Mouse (Mus musculus): Measurements from ENCODE around the gene Csf2. TPM values are rescaled to one million over a fixed set of nuclear protein-coding genes. Genes with fewer than 3 reads are reported as not detected.

Csf2 gene
- polyA plus RNA-seq, 1 experiment from 2014 or later, result not detected

Other genes with a start within 250 kb of the Csf2 start
- gene Slc22a4, start 221.6 kb downstream of the Csf2 start, polyA plus RNA-seq (2014; fragmentation: Nextera tagmentation; extraction: Ambion mirVana), result 1.4 and 1.8 TPM in 2 replicates
- 120 and 127 TPM in 2 replicates for gene Pdlim4, start 180.7 kb downstream of the Csf2 start, polyA plus RNA-seq (2014; fragmentation: Nextera tagmentation; extraction: Ambion mirVana)
- 41.5 and 42.8 TPM in 2 replicates for gene P4ha2, start 149.6 kb downstream of the Csf2 start, polyA plus RNA-seq (2014; fragmentation: Nextera tagmentation; extraction: Ambion mirVana)
- not detected in 2 replicates for gene Il3, start 17.6 kb upstream of the Csf2 start, polyA plus RNA-seq (2014; fragmentation: Nextera tagmentation; extraction: Ambion mirVana)
- 4.4 and 5.4 TPM in 2 replicates for gene Acsl6, start 54.1 kb upstream of the Csf2 start, polyA plus RNA-seq (2014; fragmentation: Nextera tagmentation; extraction: Ambion mirVana)
- gene Meikin, start 121.0 kb upstream of the Csf2 start, polyA plus RNA-seq (2014; fragmentation: Nextera tagmentation; extraction: Ambion mirVana), result not detected in 2 replicates
- 13.6 and 14.1 TPM in 2 replicates for gene Fnip1, start 188.5 kb upstream of the Csf2 start, polyA plus RNA-seq (2014; fragmentation: Nextera tagmentation; extraction: Ambion mirVana)